Mouse (Mus musculus) CH12.LX (cell line): ENCODE data around the gene Slc43a1. TPM values are rescaled to one million over a fixed set of nuclear protein-coding genes. Genes with fewer than 3 reads are reported as not detected.

Source experiments
- DNase-seq: peaks from one replicate; pipeline ENCODE4 v3.0.0-alpha.2; 2013; ENCODE audit errors: extremely low read depth
- H3K27ac ChIP-seq: 2 replicates; pipeline ENCODE4 v1.5.1; 2012; ENCODE audit warnings: low read depth, mild to moderate bottlenecking, control low read depth, moderate library complexity; ENCODE audit not compliant: insufficient read depth
- H3K27me3 ChIP-seq: replicated peaks from 2 replicates; pipeline ENCODE3; 2012; ENCODE audit warnings: inconsistent platforms
- H3K36me3 ChIP-seq, 2 experiments: replicated peaks in 1 of 2; 2 replicates each; pipeline versions ENCODE3 to v1.6.1; 2012; ENCODE audit warnings: inconsistent platforms in 1 of 2, low read length in 1 of 2, mild to moderate bottlenecking in 1 of 2, mixed read lengths in 1 of 2, moderate library complexity in 1 of 2; ENCODE audit not compliant: control insufficient read depth in 1 of 2, insufficient read depth in 1 of 2
- H3K4me1 ChIP-seq, 2 experiments: 2 replicates each; pipeline ENCODE4 v1.6.1; 2012; ENCODE audit warnings: inconsistent platforms in 1 of 2, moderate library complexity in 1 of 2; ENCODE audit not compliant: insufficient read depth in 2 of 2, control insufficient read depth in 1 of 2
- H3K4me2 ChIP-seq: 2 replicates; pipeline ENCODE4 v1.6.1; 2012; ENCODE audit warnings: low read depth, mild to moderate bottlenecking, control low read depth; ENCODE audit not compliant: poor library complexity, insufficient read depth, severe bottlenecking
- H3K4me3 ChIP-seq, 3 experiments: fragments of 150-350 bp in 1 of 3; sonication (generic) in 1 of 3; replicated peaks in 1 of 3; 2 replicates each; pipeline versions ENCODE3 to v1.5.1; 2011 to 2012; ENCODE audit warnings: low read depth in 2 of 3, low read length in 2 of 3, mild to moderate bottlenecking in 2 of 3, moderate library complexity in 2 of 3, control low read depth in 1 of 3, improper control_type of control experiment in 1 of 3, inconsistent platforms in 1 of 3, mixed read lengths in 1 of 3; ENCODE audit not compliant: poor library complexity in 1 of 3
- H3K79me2 ChIP-seq: replicated peaks from 2 replicates; pipeline ENCODE4 v1.6.1; 2012; ENCODE audit warnings: mild to moderate bottlenecking, moderate library complexity; ENCODE audit not compliant: control insufficient read depth, poor library complexity, insufficient read depth, severe bottlenecking; ENCODE audit errors: extremely low read depth
- H3K9ac ChIP-seq: 2 replicates; pipeline ENCODE4 v1.6.1; 2012; ENCODE audit warnings: low read depth, mild to moderate bottlenecking, control low read depth, moderate library complexity; ENCODE audit not compliant: insufficient read depth
- H3K9me3 ChIP-seq: replicated peaks from 2 replicates; pipeline ENCODE3; 2012; ENCODE audit warnings: low read length, inconsistent platforms, mixed read lengths
- BHLHE40 ChIP-seq: IDR thresholded peaks from 2 replicates; pipeline ENCODE4 v1.6.1; 2011; ENCODE audit warnings: mild to moderate bottlenecking, low read depth, low read length, improper control_type of control experiment
- EP300 ChIP-seq: IDR thresholded peaks from 2 replicates; pipeline ENCODE4 v1.6.1; 2011; ENCODE audit warnings: low read length, improper control_type of control experiment
- ETS1 ChIP-seq: conservative IDR thresholded peaks from 2 replicates; pipeline ENCODE4 v1.6.1; 2012; ENCODE audit warnings: low read depth, mild to moderate bottlenecking, inconsistent platforms, low read length, improper control_type of control experiment, moderate library complexity
- HCFC1 ChIP-seq: IDR thresholded peaks from 2 replicates; pipeline ENCODE4 v1.6.1; 2012; ENCODE audit warnings: low read depth, mild to moderate bottlenecking, inconsistent platforms, low read length, improper control_type of control experiment
- MAFK ChIP-seq: IDR thresholded peaks from 2 replicates; pipeline ENCODE4 v1.6.1; 2011; ENCODE audit warnings: low read length, improper control_type of control experiment; ENCODE audit not compliant: insufficient replicate concordance
- MAZ ChIP-seq: IDR thresholded peaks from 2 replicates; pipeline ENCODE4 v1.6.1; 2012; ENCODE audit warnings: low read depth, mild to moderate bottlenecking, inconsistent platforms, low read length, improper control_type of control experiment, moderate library complexity
- MEF2A ChIP-seq: IDR thresholded peaks from 2 replicates; pipeline ENCODE4 v1.6.1; 2014; ENCODE audit warnings: low read depth, mild to moderate bottlenecking, inconsistent platforms, low read length, improper control_type of control experiment, borderline replicate concordance
- MXI1 ChIP-seq: IDR thresholded peaks from 2 replicates; pipeline ENCODE4 v1.6.1; 2011; ENCODE audit warnings: mild to moderate bottlenecking, low read depth, low read length, improper control_type of control experiment
- NELFE ChIP-seq: IDR thresholded peaks from 2 replicates; pipeline ENCODE4 v1.6.1; 2011; ENCODE audit warnings: low read depth, low read length, improper control_type of control experiment
- NRF1 ChIP-seq: IDR thresholded peaks from 2 replicates; pipeline ENCODE4 v1.6.1; 2014; ENCODE audit warnings: low read depth, mild to moderate bottlenecking, inconsistent platforms, low read length, improper control_type of control experiment, moderate library complexity
- PAX5 ChIP-seq: IDR thresholded peaks from 2 replicates; pipeline ENCODE4 v1.6.1; 2012; ENCODE audit warnings: low read length, inconsistent platforms, mixed read lengths
- POLR2A ChIP-seq: IDR thresholded peaks from 2 replicates; pipeline ENCODE4 v1.6.1; 2011; ENCODE audit warnings: low read depth, mild to moderate bottlenecking, improper control_type of control experiment, low read length
- POLR2AphosphoS2 ChIP-seq: IDR thresholded peaks from 2 replicates; pipeline ENCODE4 v1.6.1; 2011; ENCODE audit warnings: low read depth, low read length, improper control_type of control experiment
- RAD21 ChIP-seq: IDR thresholded peaks from 2 replicates; pipeline ENCODE4 v1.6.1; 2011; ENCODE audit warnings: low read depth, mild to moderate bottlenecking, low read length, improper control_type of control experiment, moderate library complexity
- USF2 ChIP-seq: conservative IDR thresholded peaks from 2 replicates; pipeline ENCODE4 v1.6.1; 2011; ENCODE audit warnings: low read depth, low read length, improper control_type of control experiment
- ZKSCAN1 ChIP-seq: IDR thresholded peaks from 2 replicates; pipeline ENCODE4 v1.6.1; 2012; ENCODE audit warnings: low read depth, inconsistent platforms, low read length, improper control_type of control experiment, borderline replicate concordance
- ZMIZ1 ChIP-seq: IDR thresholded peaks from 2 replicates; pipeline ENCODE4 v1.6.1; 2012; ENCODE audit warnings: low read depth, mild to moderate bottlenecking, inconsistent platforms, low read length, improper control_type of control experiment
- dilution Hi-C: fragments of 300-500 bp; cut with MboI; formaldehyde crosslinking; loops from 2 replicates; pipeline ENCODE4 v1.14.3; 2020; ENCODE audit warnings: low sequenced_read_pairs; ENCODE audit not compliant: extremely low pct_unique_long_range_greater_than_20kb, extremely low pct_ligation_motif_present
- in situ Hi-C: fragments of 300-500 bp; cut with MboI; formaldehyde crosslinking; loops from 3 replicates; pipeline ENCODE4 v1.14.3; 2019; ENCODE audit warnings: low sequenced_read_pairs, low pct_ligation_motif_present, low pct_unique_long_range_greater_than_20kb, mixed read lengths
- polyA plus RNA-seq: library from polyadenylated mRNA; unstranded; fragments of >175 nt; gene quantifications from 2 replicates; pipeline ENCODE4 v1.2.1, GENCODE M21; 2012; ENCODE audit warnings: low read depth; ENCODE audit not compliant: insufficient read length
- total RNA-seq, 2 experiments: library from RNA; depleted of rRNA; stranded (reverse); fragments of 300-350 nt in 1 of 2; fragments of >200 nt in 1 of 2; gene quantifications; 2 replicates each; pipeline ENCODE4 v1.2.3; 2012 to 2014

Slc43a1 gene
- total RNA-seq (2012; rRNA removed) = 4.9 and 5.0 TPM in 2 replicates
- total RNA-seq (2014; rRNA removed) = 0.19 TPM in 1 of 2 replicates, not detected in the other
- polyA plus RNA-seq = 0.30 and 0.71 TPM in 2 replicates

- H3K27me3 ChIP-seq = no peaks in the 10 kb centered on the region
- TF ChIP-seq POLR2AphosphoS2 (no peak), ETS1 (no peak), NRF1 (no peak), USF2 (no peak), EP300 (0 out of 2 replicates have a peak, but pooled peaks have one; percentile 12), MAZ (no peak), ZKSCAN1 (no peak), BHLHE40 (no peak)
- H3K4me3 ChIP-seq = peak within 1 kb of the TSS in 2 of 3 experiments; percentile 20 to 56
- H3K9me3 ChIP-seq = peaks cover 7% of the 10 kb centered on the region
- H3K27ac ChIP-seq = no peak within 1 kb of the TSS
- H3K4me2 ChIP-seq = peak within 1 kb of the TSS; percentile 70
- no peaks in the 10 kb centered on the region for H3K79me2 ChIP-seq
- dilution Hi-C loops (no loop called here), in situ Hi-C loops (no loop called here)
- no peak within 1 kb of the TSS; the same call in 1 of the 2 replicates for H3K9ac ChIP-seq
- peaks cover 0 to 2% of the 10 kb centered on the region in 2 experiments for H3K36me3 ChIP-seq
- H3K4me1 ChIP-seq = peaks cover 16 to 27% of the 10 kb centered on the region in 2 experiments
- DNase-seq = no peak
Measured at GRCm38 (mm10) chr2:84838593-84838949, at the start of gene Slc43a1. Gene Slc43a1, plus strand, starts transcription at chr2:84838850.

- in situ Hi-C loops = no loop called here
Measured at GRCm38 (mm10) chr2:84790418-84790817, 48.2 kb upstream of the Slc43a1 start.

DNA sequence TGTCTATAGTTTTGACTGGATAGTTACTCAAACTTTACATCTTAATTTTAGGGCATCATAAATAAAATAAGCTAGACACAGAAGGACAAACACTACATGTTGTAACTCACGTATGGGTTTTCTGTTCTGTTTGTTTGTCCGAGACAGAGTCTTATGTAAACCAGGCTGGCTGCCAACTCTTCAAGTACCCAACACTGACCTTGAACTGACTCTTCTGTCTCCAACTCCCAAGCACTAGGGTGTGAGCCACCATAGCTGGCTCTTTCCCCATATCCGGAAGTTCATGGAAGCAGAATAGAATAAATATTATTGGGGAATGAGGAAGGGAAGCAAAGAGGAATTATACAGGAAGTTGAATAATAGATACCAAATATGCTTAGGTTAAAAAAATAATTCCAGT is 46.1 kb upstream of the Slc43a1 start:
- Histone ChIP-seq H3K9ac (no peak overlapping the region), H3K4me2 (no peak overlapping the region), H3K4me1 (peaks cover 0 to 9% of the 10 kb centered on the region in 2 experiments; a peak in 2 of 4 replicates), H3K36me3 (no peaks in the 10 kb centered on the region), H3K27me3 (no peaks in the 10 kb centered on the region), H3K9me3 (peaks cover 13% of the 10 kb centered on the region), H3K4me3 (no peak overlapping the region), H3K27ac (no peak overlapping the region), H3K79me2 (no peaks in the 10 kb centered on the region)
- in situ Hi-C loops (no loop called here), dilution Hi-C loops (no loop called here)
- TF ChIP-seq MEF2A (no peak), POLR2A (no peak), ZMIZ1 (no peak)
- DNase-seq = no peak

More at GRCm38 (mm10) chr2:84790418-84790817, 48.2 kb upstream of the Slc43a1 start:
- dilution Hi-C loops = no loop called here
- Histone ChIP-seq H3K27ac (no peak overlapping the region), H3K79me2 (no peaks in the 10 kb centered on the region), H3K9ac (no peak overlapping the region), H3K27me3 (no peaks in the 10 kb centered on the region), H3K9me3 (peaks cover 9% of the 10 kb centered on the region), H3K4me3 (no peak overlapping the region), H3K36me3 (no peaks in the 10 kb centered on the region), H3K4me2 (no peak overlapping the region), H3K4me1 (peaks cover 0 to 13% of the 10 kb centered on the region in 2 experiments; a peak in 2 of 4 replicates)
- no peak for DNase-seq
- TF ChIP-seq POLR2AphosphoS2 (no peak), RAD21 (no peak), PAX5 (no peak), USF2 (no peak), MXI1 (no peak), HCFC1 (no peak), NELFE (no peak), NRF1 (no peak), ZKSCAN1 (no peak), ETS1 (no peak), MAFK (no peak)
- TF ChIP-seq, all 38 proteins: peak for 0
